Mouse (Mus musculus): Measurements from ENCODE around the gene Birc3.

The Birc3 gene

GRCm38 (mm10) chr9:7822758-7823157 lies 50.2 kb downstream of the Birc3 start:
- no peak for DNase-seq (ENCODE audit: low spot score)

GRCm38 (mm10) chr9:7805101-7805506 lies 67.9 kb downstream of the Birc3 start:
- no peak for DNase-seq (ENCODE audit: low spot score)

Measured in ovary, postnatal 36 days (tissue).